ENCODE assay signal across 16 mouse cellular contexts in the genomic region with DNA sequence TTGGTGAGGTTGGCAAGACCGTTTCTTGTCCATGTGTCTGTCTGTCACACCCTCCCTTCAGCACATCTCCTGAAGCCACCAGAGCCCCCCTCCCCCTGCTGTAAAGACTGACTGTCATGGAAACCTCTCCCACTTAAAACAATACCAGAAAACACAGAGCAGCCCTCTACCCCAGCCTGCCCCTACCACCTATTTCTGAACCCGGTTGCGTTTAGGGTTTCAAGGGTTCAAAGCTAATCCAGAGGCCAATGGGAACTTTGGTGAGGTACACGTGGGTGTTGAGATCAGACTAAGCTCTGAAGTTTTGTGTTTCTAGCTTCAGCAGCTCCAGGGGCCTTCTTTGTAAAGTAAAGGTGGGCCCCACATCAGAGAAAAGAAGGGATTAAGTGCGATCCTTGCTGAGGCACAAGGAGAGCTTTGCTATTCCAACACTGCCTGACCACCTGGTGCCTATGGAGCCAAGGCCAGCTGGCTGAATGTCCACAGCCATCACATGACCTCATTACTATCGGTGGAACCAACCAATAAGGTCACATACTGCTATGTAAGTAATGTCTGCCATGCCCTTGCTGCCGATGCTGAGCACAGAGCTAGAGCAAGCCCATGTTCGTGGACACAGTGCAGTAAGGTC.
DNase-seq lines count a peak whose midpoint lies in the region; ATAC-seq and TF ChIP-seq lines count a peak whose summit lies in the region.
"Had no signal": no experiment of that assay in that cellular context is flagged by ENCODE, and none has a peak within 500 bp of the region (broad histone marks: within the 10 kb centered on the region; RNA-seq: fewer than 3 reads in every experiment).

No protein-coding gene starts in this region.

- no peak overlapping the region for H3K9ac ChIP-seq in forebrain, embryonic 13.5 days
- H3K9ac ChIP-seq in midbrain, embryonic 12.5 days (replicated peaks): no peak overlapping the region
- H3K9ac ChIP-seq in midbrain, postnatal 0 days (replicated peaks; ENCODE audit: low read length, poor library complexity, severe bottlenecking): no peak overlapping the region
- H3K9ac ChIP-seq: forebrain, postnatal 0 days; heart, embryonic 13.5 days; stomach, embryonic 15.5 days had no signal

- TF ChIP-seq POLR2A in myocyte (IDR thresholded peaks at IDR 0.05; ENCODE audit: insufficient read length, low read depth): no peak

- H3K36me3 ChIP-seq in forebrain, embryonic 10.5 days (replicated peaks): no peaks in the 10 kb centered on the region
- H3K36me3 ChIP-seq in forebrain, embryonic 13.5 days (ENCODE audit: poor library complexity, severe bottlenecking): no peaks in the 10 kb centered on the region
- H3K36me3 ChIP-seq in midbrain, embryonic 12.5 days: no peaks in the 10 kb centered on the region
- H3K36me3 ChIP-seq in midbrain, postnatal 0 days (ENCODE audit: insufficient read depth, low read length): no peaks in the 10 kb centered on the region
- H3K36me3 ChIP-seq in myocyte (ENCODE audit: control insufficient read depth, insufficient read depth): no peaks in the 10 kb centered on the region
- H3K36me3 ChIP-seq: heart, embryonic 13.5 days; stomach, embryonic 15.5 days had no signal

- H3K27ac ChIP-seq in forebrain, embryonic 10.5 days: peak overlapping the region; percentile 3
- no peak overlapping the region for H3K27ac ChIP-seq in forebrain, embryonic 13.5 days
- no peak overlapping the region for H3K27ac ChIP-seq in midbrain, embryonic 12.5 days (replicated peaks)
- no peak overlapping the region for H3K27ac ChIP-seq in midbrain, postnatal 0 days (ENCODE audit: low read depth, low read length)
- H3K27ac ChIP-seq: heart, embryonic 13.5 days; stomach, embryonic 15.5 days had no signal

- WGBS in forebrain, embryonic 10.5 days: 39% methylated on average over 8 of the region's 8 CpGs
- WGBS in forebrain, embryonic 13.5 days: 21% methylated on average over 8 of the region's 8 CpGs
- WGBS in midbrain, embryonic 12.5 days: 38% methylated on average over 8 of the region's 8 CpGs
- WGBS in midbrain, postnatal 0 days: 36% methylated on average over 8 of the region's 8 CpGs

- H3K27me3 ChIP-seq in forebrain, embryonic 10.5 days (ENCODE audit: poor library complexity, severe bottlenecking): peaks cover 30% of the 10 kb centered on the region
- H3K27me3 ChIP-seq in forebrain, embryonic 13.5 days: no peaks in the 10 kb centered on the region
- 0 out of 2 replicates have a peak, but pooled peaks cover 3% of the 10 kb centered on the region for H3K27me3 ChIP-seq in midbrain, embryonic 12.5 days
- no peaks in the 10 kb centered on the region for H3K27me3 ChIP-seq in midbrain, postnatal 0 days (ENCODE audit: insufficient read depth, low read length)
- no peaks in the 10 kb centered on the region for H3K27me3 ChIP-seq in myocyte (ENCODE audit: control insufficient read depth, insufficient read depth, insufficient read length)
- H3K27me3 ChIP-seq: heart, embryonic 13.5 days; stomach, embryonic 15.5 days had no signal

- no peak for DNase-seq in forebrain, embryonic 10.5 days (ENCODE audit: extremely low spot score, low spot score)
- DNase-seq in midbrain, postnatal 0 days (ENCODE audit: low spot score): no peak
- no peak for DNase-seq in spleen, postnatal 36 days (ENCODE audit: low spot score in 2 of 2)
- no peak for DNase-seq in spleen, adult 12 weeks (ENCODE audit: low spot score)
- no peak for DNase-seq in lung, adult 18-20 months
- DNase-seq: adrenal gland, adult 8-10 months; forebrain, postnatal 0 days; heart, postnatal 4 days; lung, postnatal 14 days; midbrain, embryonic 14.5 days had no signal

- peaks cover 54% of the 10 kb centered on the region for H3K4me1 ChIP-seq in forebrain, embryonic 10.5 days
- peaks cover 25% of the 10 kb centered on the region for H3K4me1 ChIP-seq in forebrain, embryonic 13.5 days
- H3K4me1 ChIP-seq in midbrain, embryonic 12.5 days: peaks cover 19% of the 10 kb centered on the region
- peaks cover 3% of the 10 kb centered on the region for H3K4me1 ChIP-seq in midbrain, postnatal 0 days (ENCODE audit: insufficient read depth, low read length)

- H3ac ChIP-seq in myocyte (ENCODE audit: control insufficient read depth, insufficient read length): no peak overlapping the region

- no peak for ATAC-seq in forebrain, embryonic 13.5 days
- peak; percentile 30; the same call in 1 of the 2 replicates for ATAC-seq in midbrain, embryonic 12.5 days (ENCODE audit: low FRiP score, low read depth)
- ATAC-seq in midbrain, postnatal 0 days (ENCODE audit: low FRiP score): no peak
- ATAC-seq: forebrain, postnatal 0 days; inflammation-experienced regulatory T-cells, adult 6 months had no signal

- no peak overlapping the region for H3K4me3 ChIP-seq in forebrain, embryonic 10.5 days
- H3K4me3 ChIP-seq in forebrain, embryonic 13.5 days: no peak overlapping the region
- H3K4me3 ChIP-seq in midbrain, embryonic 12.5 days: no peak overlapping the region
- H3K4me3 ChIP-seq in midbrain, postnatal 0 days (ENCODE audit: low read depth, low read length): no peak overlapping the region
- no peak overlapping the region for H3K4me3 ChIP-seq in myocyte
- H3K4me3 ChIP-seq: heart, embryonic 13.5 days; stomach, embryonic 15.5 days had no signal

- no peak overlapping the region for H3K4me2 ChIP-seq in forebrain, embryonic 13.5 days
- H3K4me2 ChIP-seq in midbrain, embryonic 12.5 days (replicated peaks): no peak overlapping the region
- no peak overlapping the region for H3K4me2 ChIP-seq in midbrain, postnatal 0 days (ENCODE audit: low read depth, low read length, poor library complexity, severe bottlenecking)
- no peak overlapping the region for H3K4me2 ChIP-seq in myocyte (ENCODE audit: low read depth)
- H3K4me2 ChIP-seq: heart, embryonic 13.5 days; stomach, embryonic 15.5 days had no signal

- no peaks in the 10 kb centered on the region for H3K79me2 ChIP-seq in myocyte (ENCODE audit: control insufficient read depth, insufficient read depth)

- no peaks in the 10 kb centered on the region for H3K9me3 ChIP-seq in forebrain, embryonic 10.5 days
- H3K9me3 ChIP-seq in forebrain, embryonic 13.5 days (replicated peaks): no peaks in the 10 kb centered on the region
- H3K9me3 ChIP-seq in midbrain, embryonic 12.5 days: no peaks in the 10 kb centered on the region
- H3K9me3 ChIP-seq in midbrain, postnatal 0 days (ENCODE audit: low read length): no peaks in the 10 kb centered on the region
- H3K9me3 ChIP-seq: heart, embryonic 13.5 days; stomach, embryonic 15.5 days had no signal

- TF ChIP-seq CTCF in midbrain, postnatal 0 days (IDR thresholded peaks at IDR 0.05): no peak

TF ChIP-seq in myocyte, 11 proteins besides CTCF, POLR2A, EP300 and RAD21:
- TF ChIP-seq TCF12 (IDR thresholded peaks at IDR 0.05; ENCODE audit: insufficient read depth, poor library complexity, severe bottlenecking): no peak
- no peak for TF ChIP-seq MYOD1 (IDR thresholded peaks at IDR 0.05; ENCODE audit: control insufficient read depth in 1 of 3, insufficient read length in 2 of 3, low read depth in 2 of 3)
- no peak for TF ChIP-seq POLR2AphosphoS2 (IDR thresholded peaks at IDR 0.05; ENCODE audit: insufficient read length, low read depth)
- TF ChIP-seq USF1 (IDR thresholded peaks at IDR 0.05; ENCODE audit: low read depth): peak; percentile 11
